Mouse (Mus musculus) lung, embryonic 15.5 days (tissue): ENCODE data around the gene Gstm7. TPM values are rescaled to one million over a fixed set of nuclear protein-coding genes. Genes with fewer than 3 reads are reported as not detected.
"Not testable (repeated sequence)": the region's sequence is repeated elsewhere in the genome, so short reads cannot be mapped to it uniquely, and the experiment has no call there.

Experiments
- ATAC-seq: fragments of 200-750 bp; cut with Nextera tagmentation; 2 replicates; pipeline ENCODE4 v1.8.0; 2017; ENCODE audit warnings: moderate number of reproducible peaks, borderline replicate concordance; ENCODE audit not compliant: low FRiP score, low TSS enrichment; ENCODE audit errors: extremely low read depth
- H3K27ac ChIP-seq: fragments of 300-500 bp; sonication (generic); 2 replicates; pipeline ENCODE4 v1.5.1; 2015; ENCODE audit warnings: moderate library complexity, mild to moderate bottlenecking, inconsistent platforms
- H3K27me3 ChIP-seq: fragments of 300-500 bp; sonication (generic); 2 replicates; pipeline ENCODE4 v1.6.1; 2015; ENCODE audit warnings: inconsistent platforms
- H3K36me3 ChIP-seq: fragments of 300-500 bp; sonication (generic); 2 replicates; pipeline ENCODE4 v1.6.1; 2015; ENCODE audit warnings: inconsistent platforms
- H3K4me1 ChIP-seq: fragments of 300-500 bp; sonication (generic); 2 replicates; pipeline ENCODE4 v1.6.1; 2015; ENCODE audit warnings: inconsistent platforms
- H3K4me2 ChIP-seq: fragments of 300-500 bp; sonication (generic); 2 replicates; pipeline ENCODE4 v1.6.1; 2015; ENCODE audit warnings: inconsistent platforms, mild to moderate bottlenecking, moderate library complexity
- H3K4me3 ChIP-seq: fragments of 300-500 bp; sonication (generic); 2 replicates; pipeline ENCODE4 v1.5.1; 2015; ENCODE audit warnings: mild to moderate bottlenecking, inconsistent platforms
- H3K9ac ChIP-seq: fragments of 300-500 bp; sonication (generic); 2 replicates; pipeline ENCODE4 v1.6.1; 2015; ENCODE audit warnings: inconsistent platforms
- H3K9me3 ChIP-seq: fragments of 300-500 bp; sonication (generic); 2 replicates; pipeline ENCODE4 v1.6.1; 2016; ENCODE audit warnings: inconsistent platforms
- WGBS: fragments of 180-500 bp; shearing (Covaris S2); methylation state at CpG from one replicate; pipeline ENCODE4 v1.1.7; 2015; 5-methylcytosine and 5-hydroxymethylcytosine counted together
- polyA plus RNA-seq: library from polyadenylated mRNA; unstranded; fragments of >200 nt; fragmentation: Nextera tagmentation; extraction: Ambion mirVana; gene quantifications from 2 replicates; pipeline ENCODE4 v1.2.1, GENCODE M21; 2015

Gene Gstm7
- 12.2 and 12.7 TPM in 2 replicates for polyA plus RNA-seq

GRCm38 (mm10) chr3:107931670-107932069 is at the start of gene Gstm7:
Gstm7 (minus strand) TSS chr3:107931817.
- Histone ChIP-seq H3K27ac (peak within 1 kb of the TSS; percentile 56), H3K4me2 (peak within 1 kb of the TSS; percentile 59), H3K9ac (no peak within 1 kb of the TSS), H3K4me3 (peak within 1 kb of the TSS; percentile 31), H3K27me3 (no peaks in the 10 kb centered on the region), H3K9me3 (no peaks in the 10 kb centered on the region), H3K36me3 (no peaks in the 10 kb centered on the region), H3K4me1 (peaks cover 22% of the 10 kb centered on the region)
- peak; percentile 96 for ATAC-seq
- 5% methylated on average over 10 of the region's 10 CpGs for WGBS

- WGBS = 67% methylated on average over 3 of the region's 3 CpGs
- Histone ChIP-seq H3K27ac (no peak overlapping the region), H3K27me3 (no peaks in the 10 kb centered on the region), H3K36me3 (no peaks in the 10 kb centered on the region), H3K4me1 (peaks cover 11% of the 10 kb centered on the region), H3K9ac (no peak overlapping the region), H3K9me3 (no peaks in the 10 kb centered on the region), H3K4me3 (no peak overlapping the region), H3K4me2 (no peak overlapping the region)
- no peak for ATAC-seq
These were observed 49.6 kb upstream of the Gstm7 start for GRCm38 (mm10) chr3:107981261-107981660.

- Histone ChIP-seq H3K27ac (no peak overlapping the region), H3K9ac (no peak overlapping the region), H3K27me3 (no peaks in the 10 kb centered on the region), H3K4me3 (no peak overlapping the region), H3K9me3 (no peaks in the 10 kb centered on the region), H3K4me1 (no peaks in the 10 kb centered on the region), H3K36me3 (no peaks in the 10 kb centered on the region), H3K4me2 (no peak overlapping the region)
- WGBS = 58% methylated on average over 3 of the region's 3 CpGs
- no peak for ATAC-seq
These were observed 46.1 kb upstream of the Gstm7 start for GRCm38 (mm10) chr3:107977691-107978090.

GRCm38 (mm10) chr3:107974237-107974636 is 42.6 kb upstream of the Gstm7 start:
- 89% methylated on average over 1 of the region's 1 CpGs for WGBS
- Histone ChIP-seq H3K9ac (no peak overlapping the region), H3K4me3 (no peak overlapping the region), H3K27ac (no peak overlapping the region), H3K9me3 (no peaks in the 10 kb centered on the region), H3K4me1 (no peaks in the 10 kb centered on the region), H3K4me2 (no peak overlapping the region), H3K27me3 (no peaks in the 10 kb centered on the region), H3K36me3 (no peaks in the 10 kb centered on the region)
- no peak for ATAC-seq

DNA sequence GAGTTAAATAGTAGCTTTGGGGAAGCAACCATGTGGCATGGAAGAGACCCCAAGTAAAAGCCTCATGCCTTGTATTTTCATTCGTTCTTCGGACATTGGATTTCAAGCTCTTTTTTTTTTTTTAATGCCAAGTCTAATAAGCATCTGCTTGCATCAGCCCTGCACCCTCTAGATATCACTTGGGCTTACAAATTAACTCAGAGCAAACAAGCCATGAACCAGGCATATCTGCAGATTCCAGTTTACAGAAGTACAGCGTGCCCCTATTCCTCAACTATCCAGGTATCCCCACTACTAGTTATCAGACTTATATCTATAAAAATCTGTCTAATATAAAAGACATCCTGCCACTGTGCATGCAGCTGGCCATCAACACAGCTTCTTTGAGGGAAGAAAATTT is 40.5 kb upstream of the Gstm7 start:
- H3K9me3 ChIP-seq = no peaks in the 10 kb centered on the region
- H3K27me3 ChIP-seq = no peaks in the 10 kb centered on the region
- no peak overlapping the region for H3K9ac ChIP-seq
- no peak overlapping the region for H3K4me2 ChIP-seq
- no peaks in the 10 kb centered on the region for H3K36me3 ChIP-seq
- no peaks in the 10 kb centered on the region for H3K4me1 ChIP-seq
- no peak for ATAC-seq
- whole genome bisulfite sequencing = 67% methylated on average over 3 of the region's 3 CpGs
- H3K4me3 ChIP-seq = no peak overlapping the region
- no peak overlapping the region for H3K27ac ChIP-seq

- H3K4me3 ChIP-seq, H3K27ac ChIP-seq, H3K4me2 ChIP-seq, H3K9ac ChIP-seq, H3K4me1 ChIP-seq, H3K9me3 ChIP-seq, H3K36me3 ChIP-seq, H3K27me3 ChIP-seq, ATAC-seq: not testable (repeated sequence)
- WGBS = 55% methylated on average over 3 of the region's 3 CpGs
These were observed 39.5 kb upstream of the Gstm7 start for GRCm38 (mm10) chr3:107971101-107971500.

DNA sequence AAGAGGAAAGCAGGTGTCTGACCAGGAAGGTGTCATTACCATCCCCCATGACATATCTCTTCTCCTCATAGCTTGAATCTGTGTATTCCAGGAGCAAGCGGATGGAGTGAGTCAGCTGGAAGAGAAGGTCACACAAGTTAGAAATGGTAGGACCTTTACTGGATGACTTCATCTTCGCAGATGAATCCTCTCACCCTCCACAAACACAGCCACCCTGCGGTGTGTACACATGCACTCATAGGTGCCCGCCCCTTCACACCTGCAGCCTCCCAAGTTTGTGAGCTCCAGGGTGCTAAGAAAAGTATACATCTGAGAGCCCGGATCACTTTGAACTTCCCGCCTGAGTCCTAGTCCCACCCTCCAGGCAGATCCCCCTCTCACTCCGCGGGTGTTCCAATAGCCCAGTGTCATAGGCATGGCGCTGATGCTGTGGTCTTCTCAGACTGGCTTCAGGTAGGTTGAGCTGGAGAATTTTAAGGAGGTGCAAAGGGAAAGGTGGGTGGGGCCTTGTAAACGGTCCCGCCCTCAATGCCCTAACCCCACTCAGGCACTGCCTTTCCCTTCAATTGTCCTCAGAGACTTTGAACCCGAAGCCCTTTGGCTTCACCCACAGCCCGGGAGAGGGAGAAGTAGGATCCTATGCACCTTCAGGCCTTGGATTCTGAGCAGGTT is 37.2 kb upstream of the Gstm7 start, which contains the start of gene Gstm3:
Gene Gstm3 (minus strand): TSS at position 560 of the 672 bp plus-strand sequence.
- H3K9me3 ChIP-seq = no peaks in the 10 kb centered on the region
- peaks cover 5% of the 10 kb centered on the region; the same call in 1 of the 2 replicates for H3K4me1 ChIP-seq
- ATAC-seq = 0 out of 2 replicates have a peak, but pooled peaks have one; percentile 27
- H3K4me3 ChIP-seq = no peak within 1 kb of the TSS
- no peaks in the 10 kb centered on the region for H3K27me3 ChIP-seq
- H3K36me3 ChIP-seq = no peaks in the 10 kb centered on the region
- no peak within 1 kb of the TSS for H3K4me2 ChIP-seq
- H3K27ac ChIP-seq = no peak within 1 kb of the TSS
- WGBS = 40% methylated on average over 13 of the region's 13 CpGs
- no peak within 1 kb of the TSS for H3K9ac ChIP-seq

GRCm38 (mm10) chr3:107966631-107967030 is 35.0 kb upstream of the Gstm7 start:
- peaks cover 5% of the 10 kb centered on the region; the same call in 1 of the 2 replicates for H3K4me1 ChIP-seq
- WGBS = 88% methylated on average over 5 of the region's 5 CpGs

DNA sequence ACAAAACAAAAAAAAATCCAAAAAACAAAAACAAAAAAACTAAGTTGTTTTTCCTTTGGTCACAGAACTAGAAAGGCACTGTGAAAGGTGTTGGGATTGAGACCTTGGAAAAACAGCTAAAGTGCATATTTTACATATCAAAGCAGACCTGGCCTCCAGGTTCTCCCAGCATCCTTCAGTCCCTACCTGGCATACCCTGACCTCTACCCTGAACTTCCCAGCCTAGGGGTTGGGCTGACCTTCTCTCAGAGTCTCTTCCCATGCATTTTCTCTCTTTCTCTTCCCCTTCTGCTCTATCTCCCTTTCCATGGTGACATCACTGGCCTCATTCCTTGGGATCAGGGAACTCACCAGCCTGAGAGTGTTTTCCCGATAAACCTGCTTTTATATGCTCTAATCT is 34.0 kb upstream of the Gstm7 start:
- Histone ChIP-seq H3K4me1 (peaks cover 5% of the 10 kb centered on the region; the same call in 1 of the 2 replicates), H3K36me3 (no peaks in the 10 kb centered on the region), H3K4me2 (no peak overlapping the region), H3K27ac (no peak overlapping the region), H3K27me3 (no peaks in the 10 kb centered on the region), H3K9ac (no peak overlapping the region), H3K9me3 (no peaks in the 10 kb centered on the region), H3K4me3 (no peak overlapping the region)
- 56% methylated on average over 1 of the region's 1 CpGs for WGBS
- ATAC-seq = no peak

More at GRCm38 (mm10) chr3:107966631-107967030, 35.0 kb upstream of the Gstm7 start:
- Histone ChIP-seq H3K4me3 (no peak overlapping the region), H3K36me3 (no peaks in the 10 kb centered on the region), H3K9ac (no peak overlapping the region), H3K4me2 (no peak overlapping the region), H3K27ac (no peak overlapping the region), H3K9me3 (no peaks in the 10 kb centered on the region), H3K27me3 (no peaks in the 10 kb centered on the region)
- ATAC-seq = no peak

DNA sequence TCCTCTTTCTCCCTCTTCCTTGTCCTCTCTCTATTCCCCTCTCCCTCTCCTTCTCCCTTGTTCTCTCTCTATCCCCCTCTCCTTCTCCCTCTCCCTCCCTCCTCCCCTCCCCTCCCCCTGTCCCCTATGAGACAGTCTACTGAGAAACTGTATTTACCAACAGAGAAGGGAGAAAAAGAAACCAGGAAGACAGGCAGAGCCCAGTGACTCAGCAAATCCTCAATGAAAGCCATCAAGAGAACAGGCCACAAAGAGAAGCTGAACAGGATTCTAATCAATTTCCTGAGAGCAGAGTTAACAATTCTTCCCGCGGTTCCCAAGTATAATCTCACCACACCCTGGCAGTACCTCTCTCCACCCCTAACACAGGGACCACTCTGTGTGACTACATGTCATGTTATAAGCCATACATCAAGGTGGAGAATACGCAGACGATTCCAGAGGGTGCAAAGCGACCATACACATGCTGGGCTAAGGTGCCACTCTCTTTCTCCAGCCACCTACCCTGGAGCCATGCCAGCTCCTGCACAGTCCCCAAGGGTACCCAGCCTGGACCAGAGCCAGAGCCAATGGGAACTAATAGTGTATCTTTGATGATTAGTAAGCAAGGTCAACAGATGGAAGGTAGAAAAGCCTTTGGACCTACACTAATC is 33.2 kb upstream of the Gstm7 start:
- ATAC-seq = no peak
- Histone ChIP-seq H3K4me1 (peaks cover 5% of the 10 kb centered on the region; the same call in 1 of the 2 replicates), H3K9ac (no peak overlapping the region), H3K4me3 (no peak overlapping the region), H3K27me3 (no peaks in the 10 kb centered on the region), H3K36me3 (no peaks in the 10 kb centered on the region), H3K27ac (no peak overlapping the region), H3K9me3 (no peaks in the 10 kb centered on the region), H3K4me2 (no peak overlapping the region)
- 48% methylated on average over 5 of the region's 5 CpGs for WGBS

GRCm38 (mm10) chr3:107964026-107964425 is 32.4 kb upstream of the Gstm7 start:
- 80% methylated on average over 4 of the region's 4 CpGs for WGBS
- Histone ChIP-seq H3K27me3 (no peaks in the 10 kb centered on the region), H3K4me1 (peaks cover 5% of the 10 kb centered on the region; the same call in 1 of the 2 replicates), H3K9me3 (no peaks in the 10 kb centered on the region), H3K36me3 (no peaks in the 10 kb centered on the region), H3K27ac (no peak overlapping the region), H3K9ac (no peak overlapping the region), H3K4me3 (no peak overlapping the region), H3K4me2 (no peak overlapping the region)
- ATAC-seq = no peak

- not testable (repeated sequence) for H3K27ac ChIP-seq, H3K4me3 ChIP-seq, H3K4me2 ChIP-seq, H3K9ac ChIP-seq, H3K27me3 ChIP-seq, H3K36me3 ChIP-seq, H3K4me1 ChIP-seq, ATAC-seq, H3K9me3 ChIP-seq
- 82% methylated on average over 9 of the region's 9 CpGs for WGBS
These were observed 23.6 kb upstream of the Gstm7 start for GRCm38 (mm10) chr3:107955260-107955659.
